Mouse (Mus musculus) granulocyte monocyte progenitor cell, adult 5-6 weeks (primary cell): ENCODE results near the gene Trim62. TPM values are rescaled to one million over a fixed set of nuclear protein-coding genes. Genes with fewer than 3 reads are reported as not detected.
A peak's percentile ranks its signal among the peaks of the same experiment; 100 is the strongest.

ENCODE experiments used
- ATAC-seq: replicated peaks from 2 replicates; pipeline ENCODE4 v1.8.0; 2016; ENCODE audit warnings: mild to moderate bottlenecking, moderate TSS enrichment, inconsistent platforms; ENCODE audit not compliant: poor library complexity, severe bottlenecking
- total RNA-seq, 2 experiments: library from RNA; stranded (forward) in 1 of 2; stranded (reverse) in 1 of 2; fragments of 200-712, 200-1000 nt in 1 of 2; fragments of >200 nt in 1 of 2; fragmentation: Nextera tagmentation in 1 of 2; gene quantifications; 2 replicates each; pipeline ENCODE4 v1.2.3; 2014 to 2017

Trim62 gene
- total RNA-seq (2014; fragmentation: Nextera tagmentation) (0.34 and 2.1 TPM in 2 replicates), total RNA-seq (2017) (0.10 and 0.30 TPM in 2 replicates)

DNA sequence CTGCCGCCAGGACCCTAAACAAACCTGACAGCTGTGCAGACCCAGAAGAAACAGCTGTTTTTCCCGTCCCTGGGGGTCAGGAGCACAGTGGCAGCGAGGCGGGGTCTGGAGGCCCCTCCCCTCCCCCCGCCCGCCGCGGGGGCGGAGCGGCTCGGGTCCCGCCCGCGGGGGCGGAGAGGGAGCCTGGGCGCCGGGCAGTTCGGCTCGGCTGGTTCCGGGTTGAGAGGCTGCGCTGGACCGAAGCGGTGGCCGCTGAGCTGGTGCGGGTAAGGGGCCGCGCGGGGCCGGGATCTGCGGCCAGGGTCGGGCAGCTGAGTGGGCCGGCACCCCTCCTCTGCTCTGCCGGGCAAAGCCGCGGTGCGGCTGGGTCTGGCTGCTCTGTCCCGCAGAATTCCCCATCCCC, at the start of gene Trim62:
Gene Trim62 (plus strand): TSS at position 202 of the 403 bp plus-strand sequence.
- ATAC-seq, result peak; percentile 80

DNA sequence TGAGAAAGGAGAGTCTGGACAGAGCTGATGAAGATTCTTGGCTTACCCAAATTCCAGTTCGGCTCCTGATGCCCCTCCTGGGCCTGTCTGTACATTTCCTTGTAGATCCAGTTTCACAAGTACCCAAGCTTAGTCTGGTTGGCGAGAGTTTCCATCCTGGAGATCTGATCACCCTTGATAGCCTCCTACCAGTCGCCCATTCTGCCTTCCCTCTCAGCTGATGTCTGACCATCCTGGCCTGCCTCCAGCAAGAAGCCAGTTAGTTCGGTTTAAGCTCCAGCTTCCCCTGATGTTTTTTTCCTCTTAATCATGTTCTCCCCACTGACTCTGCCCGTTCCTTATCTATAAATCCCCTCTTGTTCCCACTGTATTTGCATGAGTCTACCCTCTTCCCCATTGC, 45.2 kb upstream of the Trim62 start:
- no peak for ATAC-seq

DNA sequence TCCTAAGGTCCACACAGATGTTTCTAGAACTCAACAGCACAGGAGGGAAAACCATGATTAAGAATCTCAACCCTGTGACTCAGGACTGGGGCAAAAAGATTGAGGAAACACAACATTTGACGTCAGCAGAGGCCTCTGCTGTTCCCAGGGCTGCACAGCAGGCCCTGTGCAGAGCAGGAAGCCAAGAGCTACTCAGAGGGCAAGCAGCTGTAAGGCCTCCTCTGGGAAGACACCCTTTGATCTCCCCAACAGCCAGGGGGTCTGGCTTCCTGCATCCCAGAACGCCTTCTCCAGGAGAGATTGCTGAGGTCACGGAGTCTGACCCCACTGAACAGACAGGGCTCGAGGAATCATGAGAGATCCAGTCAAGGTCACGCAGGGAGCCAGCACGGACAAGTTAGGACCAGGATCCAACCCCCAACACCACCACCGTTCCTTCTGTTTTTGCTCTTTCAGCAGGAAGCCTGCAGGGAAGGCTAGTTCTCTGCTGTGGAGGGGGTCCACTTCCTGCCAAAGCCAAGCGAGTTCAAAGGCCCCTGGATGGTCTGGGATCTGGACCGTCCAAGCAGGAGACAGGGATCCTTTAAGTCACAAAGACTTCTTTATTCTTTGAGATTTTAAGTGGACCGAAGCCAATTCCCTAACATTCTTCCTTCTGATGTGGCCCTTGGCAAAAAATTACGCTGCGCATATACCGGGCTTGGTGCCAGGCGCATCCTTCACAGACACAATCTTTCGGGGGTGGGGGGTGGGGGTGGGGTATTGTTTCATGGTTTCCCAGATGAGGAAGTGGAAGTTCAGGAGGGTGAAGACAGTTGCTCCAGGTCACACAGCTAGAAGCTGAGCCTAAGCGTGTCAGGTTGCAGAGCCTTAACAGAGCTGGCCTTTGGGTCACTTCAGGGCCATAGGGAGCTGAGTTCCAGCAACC, 43.3 kb upstream of the Trim62 start:
- ATAC-seq, result peak; percentile 69

DNA sequence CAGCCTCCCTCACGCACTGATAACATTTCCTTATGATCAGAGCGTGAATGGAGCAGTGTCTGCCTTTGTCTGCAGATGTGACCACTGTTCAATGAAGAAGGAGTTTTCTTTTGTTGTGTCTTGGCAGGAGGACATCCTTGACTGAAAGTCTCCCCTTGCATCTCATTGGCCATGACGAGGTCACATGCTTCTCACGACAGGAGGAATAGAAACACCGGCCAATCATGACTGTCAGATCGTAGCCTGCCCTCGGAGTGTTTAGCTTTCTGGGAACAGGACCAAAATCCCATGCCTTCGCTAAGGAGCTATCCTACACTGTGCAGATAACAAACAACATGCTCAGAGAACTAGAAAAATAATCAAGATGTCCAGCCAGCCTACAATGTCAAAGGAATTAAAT, 42.1 kb upstream of the Trim62 start:
- ATAC-seq, result no peak

DNA sequence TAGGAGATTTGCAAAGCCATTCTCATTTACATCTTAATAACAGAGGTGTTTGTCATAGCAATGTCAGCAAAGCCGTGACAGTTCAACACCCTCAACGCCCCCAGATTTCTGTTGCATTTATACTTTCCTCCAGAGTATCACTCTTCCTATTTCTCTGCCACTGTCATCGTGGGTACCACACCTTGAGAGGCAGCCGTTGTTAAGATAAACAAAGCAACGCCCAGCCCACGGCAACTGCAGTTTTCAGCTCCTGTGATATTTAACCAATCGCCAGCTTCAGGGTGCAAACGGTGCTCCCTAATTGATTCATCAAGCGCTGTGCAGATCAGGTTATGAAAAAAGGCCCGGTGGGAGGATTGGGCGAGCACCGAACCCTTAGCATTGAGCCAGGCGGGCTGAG, 38.8 kb upstream of the Trim62 start:
- no peak for ATAC-seq

DNA sequence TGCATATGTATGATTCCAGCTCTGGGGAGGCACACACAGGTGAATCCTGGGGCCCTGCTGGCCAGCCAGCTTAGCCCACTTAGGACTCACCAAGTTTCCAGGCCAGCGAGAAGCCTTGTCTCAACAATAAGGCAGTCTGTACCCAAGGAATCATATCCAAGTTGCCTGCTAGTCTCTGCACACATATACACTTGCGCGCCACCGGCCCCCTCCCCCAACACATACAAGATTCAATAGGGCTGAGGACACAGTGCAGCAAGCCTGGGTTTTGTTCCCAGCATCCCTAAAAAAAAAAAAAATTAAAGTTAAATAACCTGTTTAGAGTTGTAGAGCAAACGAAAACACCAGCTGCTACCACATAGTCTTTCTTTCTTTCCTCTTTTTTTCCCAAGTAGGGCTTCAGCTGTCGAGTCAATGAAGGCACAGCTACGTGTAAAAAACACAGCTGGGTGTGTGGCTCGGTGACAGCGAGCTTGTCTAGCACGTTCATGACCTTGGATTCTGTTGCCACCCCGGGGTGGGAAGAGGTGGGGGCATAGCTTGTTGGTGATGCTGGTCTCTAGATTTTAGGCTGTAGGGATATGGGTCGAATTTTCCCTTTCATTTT, 37.9 kb upstream of the Trim62 start:
- ATAC-seq, result no peak

DNA sequence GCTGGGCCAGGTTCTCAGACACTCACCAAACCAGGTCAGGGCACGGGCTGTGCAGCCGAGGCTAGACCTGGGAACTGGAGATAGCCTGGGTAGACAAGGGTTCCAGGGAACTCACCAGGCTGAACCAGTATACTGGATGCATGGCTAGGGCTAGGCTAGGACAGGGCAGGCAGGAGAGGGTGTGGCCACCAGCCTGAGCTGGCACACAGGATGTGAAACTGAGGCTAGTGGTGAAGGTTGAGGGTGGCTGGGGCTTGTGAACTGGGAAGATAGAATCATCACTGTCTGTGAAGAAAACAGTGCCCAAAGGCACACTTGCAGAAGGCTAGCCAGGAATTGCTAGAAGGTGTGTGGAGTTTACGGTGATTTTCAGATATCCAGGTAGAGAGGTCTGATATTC, 34.4 kb upstream of the Trim62 start:
- ATAC-seq, result peak; percentile 91

DNA sequence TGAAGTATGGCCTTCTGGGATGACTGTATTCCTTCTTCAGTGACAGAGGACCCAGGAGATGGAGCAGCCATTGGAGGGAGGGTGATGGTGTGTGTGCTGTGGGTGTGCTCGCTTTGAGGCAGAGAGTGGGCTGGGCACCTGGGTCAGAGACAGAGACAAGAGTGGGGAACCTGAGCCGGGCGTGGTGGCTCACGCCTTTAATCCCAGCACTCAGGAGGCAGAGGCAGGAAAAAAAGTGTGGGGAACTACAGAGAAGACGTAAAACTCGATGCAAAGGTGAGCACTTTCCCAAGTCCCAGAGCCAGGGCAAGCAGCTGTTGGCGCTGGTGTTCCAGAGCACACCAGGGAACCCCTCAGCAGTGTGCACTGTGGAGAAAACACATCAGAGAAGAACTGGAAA, 33.7 kb upstream of the Trim62 start:
- ATAC-seq, result no peak

DNA sequence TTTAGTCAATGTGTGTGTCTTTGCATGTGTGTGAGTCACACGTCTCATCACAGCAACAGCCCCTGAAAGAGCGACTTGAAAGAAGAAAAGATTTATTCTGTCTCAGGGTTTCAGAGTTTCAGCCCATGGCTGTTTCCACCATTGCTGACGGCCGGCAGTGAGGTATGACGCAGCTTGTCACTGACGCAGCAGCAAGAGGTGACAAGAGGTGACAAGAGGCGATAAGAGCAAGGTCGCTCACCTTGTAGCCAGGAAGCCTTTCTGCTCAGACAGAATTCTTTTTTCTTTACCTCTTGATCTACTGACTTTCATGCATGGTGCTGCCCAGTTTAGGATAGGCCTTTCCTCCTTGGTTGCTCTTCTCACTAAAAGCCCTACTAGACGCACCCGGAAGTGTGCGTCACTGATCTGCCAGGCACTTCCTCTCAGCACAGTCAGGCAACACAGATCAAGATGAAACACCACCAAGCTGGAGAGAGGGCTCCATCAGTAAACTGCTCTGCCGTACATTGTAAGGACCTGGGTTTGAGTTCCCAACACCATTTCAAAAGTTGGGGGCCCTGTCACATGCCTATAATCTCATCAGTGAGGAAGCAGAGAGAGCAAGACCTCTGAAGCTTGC, 31.0 kb upstream of the Trim62 start:
- no peak for ATAC-seq

DNA sequence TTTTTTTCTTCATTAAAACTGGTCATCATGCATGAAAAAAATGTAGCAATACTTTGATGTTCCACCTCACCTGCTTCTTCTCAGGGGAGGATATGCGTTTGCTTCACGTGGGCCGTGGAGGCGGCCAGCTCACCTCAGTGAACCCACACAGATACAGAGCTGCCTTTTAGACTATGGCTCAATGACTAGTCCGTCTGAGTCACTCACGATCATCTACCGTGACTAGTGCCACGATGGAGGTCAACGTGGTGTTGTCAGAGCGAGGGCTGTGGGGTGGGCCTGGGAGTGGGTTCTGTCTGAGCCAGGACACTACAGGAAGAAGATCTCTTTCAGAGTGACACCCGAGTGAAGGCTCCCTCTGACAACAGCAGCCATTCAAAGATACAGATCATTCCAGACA, 30.3 kb upstream of the Trim62 start:
- ATAC-seq, result no peak

DNA sequence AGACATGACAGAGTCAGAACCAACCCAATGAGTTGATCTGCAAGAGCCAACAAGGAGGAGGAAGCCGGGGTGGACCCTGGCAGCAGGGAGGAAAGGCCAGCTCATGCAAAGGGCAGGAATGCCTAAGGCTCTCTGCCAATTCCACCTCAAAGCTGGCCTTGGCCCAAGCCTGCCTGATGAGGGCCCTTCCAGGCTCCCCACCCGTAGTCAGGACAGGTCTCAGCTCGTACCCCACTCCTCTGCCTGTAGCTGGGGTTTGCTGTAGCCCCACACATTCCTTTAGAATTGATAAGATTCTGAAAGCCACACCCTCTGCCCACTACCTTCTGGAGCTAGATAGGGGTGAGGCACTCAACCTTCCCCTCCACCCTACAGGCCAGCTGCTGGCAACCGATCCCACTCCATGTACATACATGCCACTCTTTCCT, 27.8 kb upstream of the Trim62 start:
- ATAC-seq, result no peak

DNA sequence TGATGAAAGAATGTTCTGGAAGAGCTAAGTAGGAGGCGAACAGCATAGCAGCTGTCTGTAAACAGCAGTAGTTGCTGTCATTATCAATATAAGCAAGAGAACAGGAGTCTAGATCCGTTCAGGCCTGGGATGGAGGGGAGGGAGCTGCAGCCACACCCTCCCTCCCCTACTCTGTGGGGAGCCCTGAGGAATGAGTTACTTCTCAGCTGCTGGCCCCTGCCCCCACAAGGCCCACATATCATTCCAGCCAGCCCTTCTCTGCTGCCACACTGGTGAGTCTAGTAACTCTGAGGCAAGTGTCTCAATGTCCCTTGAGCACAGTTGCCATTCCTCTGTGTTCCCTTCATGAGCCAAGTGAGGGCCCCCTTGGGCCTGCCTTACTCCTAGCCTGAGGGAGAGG, 26.2 kb upstream of the Trim62 start:
- 0 out of 2 replicates have a peak, but pooled peaks have one; percentile 18 for ATAC-seq

DNA sequence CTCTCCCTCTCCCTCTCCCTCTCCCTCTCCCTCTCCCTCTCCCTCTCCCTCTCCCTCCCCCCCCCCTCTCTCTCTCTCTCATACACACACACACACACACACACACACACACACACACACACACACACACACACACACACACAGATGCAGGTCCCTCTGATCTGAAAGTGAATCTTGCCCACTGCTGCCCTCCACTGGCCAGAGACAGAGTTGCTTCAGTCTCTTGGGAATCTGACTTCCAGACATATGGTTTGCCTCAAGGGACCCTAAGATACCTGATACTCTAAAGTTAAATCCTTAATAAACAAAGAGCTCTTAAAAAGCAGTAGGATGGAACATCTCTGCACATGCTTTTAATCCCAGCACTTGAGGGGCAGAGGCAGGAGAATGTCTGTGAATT, 25.2 kb upstream of the Trim62 start:
- peak; percentile 81 for ATAC-seq

DNA sequence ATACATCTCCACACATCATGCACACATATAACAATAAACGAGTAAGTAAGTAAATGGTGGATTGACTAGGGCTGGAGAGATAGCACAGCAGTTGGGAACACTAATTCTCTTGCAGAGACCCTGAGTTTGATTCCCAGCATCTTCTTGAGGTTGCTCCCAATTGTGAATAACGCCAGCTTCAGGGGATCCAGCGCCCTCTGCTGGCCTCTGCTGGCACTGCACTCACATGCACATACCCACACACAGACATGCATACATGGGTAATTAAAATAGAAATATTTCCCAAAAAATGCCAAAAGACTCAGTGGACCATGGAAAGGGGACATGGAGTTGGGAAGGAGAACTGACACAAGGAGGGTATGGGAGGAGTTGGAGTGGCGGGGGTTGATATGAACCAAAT, 24.5 kb upstream of the Trim62 start:
- ATAC-seq, result no peak

DNA sequence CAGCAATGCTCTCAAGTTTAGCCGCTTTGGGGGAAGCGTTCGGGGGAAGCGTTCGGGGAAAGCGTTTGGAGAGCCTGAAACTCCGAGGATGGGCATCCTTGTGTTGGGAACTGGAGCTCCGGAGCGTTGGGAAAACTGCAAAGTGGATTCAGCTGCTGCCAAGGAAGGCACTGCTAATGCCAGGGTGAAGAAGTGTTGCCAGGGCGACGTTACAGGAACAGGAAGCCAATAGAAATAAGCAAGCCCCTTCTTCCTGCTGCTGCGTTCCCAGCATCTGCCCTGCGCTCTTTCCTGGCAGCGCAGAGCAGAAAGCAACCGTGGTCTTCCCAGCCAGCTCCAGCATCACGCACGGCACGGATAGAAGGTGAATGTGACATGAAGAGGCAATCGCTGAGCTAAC, 10.4 kb upstream of the Trim62 start:
- no peak for ATAC-seq

DNA sequence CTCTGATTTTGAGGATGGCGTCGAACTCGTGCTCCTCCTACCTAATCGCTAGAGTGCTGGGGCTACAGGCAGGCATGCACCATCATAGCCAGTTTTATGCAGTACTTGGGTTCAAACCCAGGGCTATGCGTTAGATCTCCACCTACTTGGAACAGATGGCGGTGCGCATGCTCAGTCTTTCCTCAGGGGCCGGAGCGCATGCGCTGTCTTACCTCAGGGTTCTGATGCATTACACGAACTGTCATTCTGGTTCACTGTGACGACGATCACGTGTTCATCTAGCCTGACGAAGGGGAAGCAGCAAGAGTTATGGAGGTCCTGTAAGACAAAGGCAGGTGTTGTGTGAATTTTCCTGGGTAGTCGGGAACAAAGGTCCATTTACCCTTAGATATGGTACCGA, 9.3 kb upstream of the Trim62 start:
- no peak for ATAC-seq

DNA sequence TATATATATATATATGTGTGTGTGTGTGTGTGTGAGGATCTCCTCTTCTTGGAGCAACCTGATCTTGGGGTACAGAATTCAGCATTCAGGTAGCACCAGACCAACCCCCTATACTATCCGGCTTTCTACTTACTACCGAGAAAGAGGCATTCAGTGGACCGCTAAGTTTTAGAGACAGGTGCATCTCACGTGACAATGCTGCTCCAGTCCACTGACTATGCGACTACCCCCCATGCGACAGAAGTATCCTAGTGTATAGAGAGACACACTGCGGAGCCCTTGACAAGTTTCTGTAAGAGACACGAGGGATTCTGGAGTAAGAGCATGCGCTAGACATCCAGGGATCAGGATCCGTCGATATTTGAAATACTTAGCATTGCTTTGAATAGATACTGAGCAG, 7.9 kb upstream of the Trim62 start:
- no peak for ATAC-seq

DNA sequence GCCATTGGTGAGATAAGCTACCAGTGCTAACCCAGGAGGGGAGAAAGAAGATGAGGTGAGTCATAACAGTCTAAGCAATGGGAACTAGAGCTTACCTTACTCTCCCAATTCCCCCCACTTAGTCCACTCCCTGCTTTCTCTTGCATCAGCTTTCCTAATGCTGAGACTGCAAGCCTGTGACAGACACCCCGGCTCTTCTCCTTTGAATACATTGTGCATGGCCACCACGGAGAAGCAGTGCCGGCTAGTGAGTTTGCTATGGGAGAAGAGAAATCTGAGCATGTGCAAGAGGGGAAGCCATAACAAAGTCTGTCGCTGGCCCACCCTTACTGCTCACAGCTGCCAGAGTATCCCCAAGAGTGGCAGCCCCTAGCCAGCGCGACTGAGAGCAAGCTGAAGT, 5.9 kb upstream of the Trim62 start:
- no peak for ATAC-seq

DNA sequence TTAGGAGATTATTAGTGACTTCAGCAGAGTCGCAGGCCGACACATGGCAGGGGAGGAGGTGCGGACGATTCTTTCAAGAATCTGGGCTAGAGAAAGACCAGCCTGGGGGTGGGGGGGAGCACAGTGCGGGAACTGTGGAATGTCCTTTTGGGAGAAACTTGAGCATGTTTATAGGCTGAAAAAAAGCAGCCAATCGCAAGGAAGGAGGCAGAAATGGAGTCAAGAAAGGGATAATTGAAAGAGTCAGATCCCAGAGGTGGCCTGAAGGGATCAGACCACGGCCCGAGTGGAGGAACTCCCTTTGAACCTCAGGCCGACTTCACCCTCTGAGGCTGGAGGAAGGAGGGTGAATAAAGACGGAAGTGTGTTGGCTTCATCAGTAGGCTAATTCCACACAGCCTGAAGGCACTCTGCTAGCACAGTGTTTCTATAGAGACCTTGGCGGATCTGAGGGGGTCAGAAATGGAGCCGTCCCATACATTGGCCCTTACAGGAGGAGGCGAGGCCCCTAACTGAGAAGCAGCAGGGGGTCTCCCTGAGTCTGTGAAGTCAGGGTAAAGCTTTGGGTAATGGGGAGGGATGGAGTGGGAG, 4.4 kb upstream of the Trim62 start:
- no peak for ATAC-seq

DNA sequence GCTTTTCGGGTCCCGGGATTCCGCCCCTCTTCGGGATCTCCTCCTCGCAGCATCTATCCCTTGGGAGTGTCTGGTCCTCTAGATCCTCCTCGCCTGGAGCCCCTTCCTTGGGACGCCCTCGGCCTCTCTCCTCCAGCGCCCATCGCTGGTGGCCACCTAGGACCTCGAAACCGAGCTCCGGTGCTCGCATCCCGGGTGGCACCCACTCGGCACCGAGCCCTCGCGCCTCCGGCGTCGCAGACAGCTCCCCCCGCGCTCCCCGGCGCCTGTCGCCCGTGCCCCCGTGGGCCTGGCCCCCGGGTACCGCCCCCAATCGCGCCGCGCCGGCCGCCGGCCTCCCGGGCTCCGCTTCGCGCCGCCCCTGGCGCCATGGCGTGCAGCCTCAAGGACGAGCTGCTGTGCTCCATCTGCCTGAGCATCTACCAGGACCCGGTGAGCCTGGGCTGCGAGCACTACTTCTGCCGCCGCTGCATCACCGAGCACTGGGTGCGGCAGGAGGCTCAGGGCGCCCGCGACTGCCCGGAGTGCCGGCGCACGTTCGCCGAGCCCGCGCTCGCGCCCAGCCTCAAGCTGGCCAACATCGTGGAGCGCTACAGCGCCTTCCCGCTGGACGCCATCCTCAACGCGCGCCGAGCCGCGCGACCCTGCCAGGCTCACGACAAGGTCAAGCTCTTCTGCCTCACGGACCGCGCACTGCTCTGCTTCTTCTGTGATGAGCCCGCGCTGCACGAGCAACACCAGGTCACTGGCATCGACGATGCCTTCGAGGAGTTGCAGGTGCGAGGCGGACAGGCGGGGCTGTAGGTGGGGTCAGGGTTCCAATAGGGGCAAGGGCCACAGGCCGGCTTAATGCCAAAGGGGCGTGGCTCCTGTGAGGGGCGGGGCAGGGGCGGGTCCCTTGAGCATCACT, 676 bp downstream of the Trim62 start:
- peak; percentile 37 for ATAC-seq
